Mouse (Mus musculus) forebrain, embryonic 12.5 days (tissue): ENCODE results near the gene Gh. TPM values are rescaled to one million over a fixed set of nuclear protein-coding genes. Genes with fewer than 3 reads are reported as not detected.
"Not testable (repeated sequence)": the region's sequence is repeated elsewhere in the genome, so short reads cannot be mapped to it uniquely, and the experiment has no call there.

Source experiments
- ATAC-seq: fragments of 200-750 bp; cut with Nextera tagmentation; 2 replicates; pipeline ENCODE4 v1.8.0; 2017; ENCODE audit warnings: moderate TSS enrichment; ENCODE audit not compliant: low FRiP score
- H3K27ac ChIP-seq: fragments of 300-500 bp; sonication (generic); 2 replicates; pipeline ENCODE4 v1.5.1; 2016; ENCODE audit warnings: mild to moderate bottlenecking
- H3K27me3 ChIP-seq: fragments of 300-500 bp; sonication (generic); 2 replicates; pipeline ENCODE4 v1.6.1; 2016; ENCODE audit warnings: mild to moderate bottlenecking
- H3K36me3 ChIP-seq: fragments of 300-500 bp; sonication (generic); replicated peaks from 2 replicates; pipeline ENCODE4 v1.6.1; 2016; ENCODE audit warnings: mild to moderate bottlenecking
- H3K4me1 ChIP-seq: fragments of 300-500 bp; sonication (generic); 2 replicates; pipeline ENCODE4 v1.6.1; 2016
- H3K4me2 ChIP-seq: fragments of 300-500 bp; sonication (generic); 2 replicates; pipeline ENCODE4 v1.6.1; 2016; ENCODE audit warnings: mild to moderate bottlenecking, moderate library complexity
- H3K4me3 ChIP-seq: fragments of 300-500 bp; sonication (generic); replicated peaks from 2 replicates; pipeline ENCODE4 v1.5.1; 2016; ENCODE audit warnings: mild to moderate bottlenecking
- H3K9ac ChIP-seq: fragments of 300-500 bp; sonication (generic); 2 replicates; pipeline ENCODE4 v1.6.1; 2016; ENCODE audit warnings: mild to moderate bottlenecking
- H3K9me3 ChIP-seq: fragments of 300-500 bp; sonication (generic); 2 replicates; pipeline ENCODE4 v1.6.1; 2016
- WGBS: fragments of 180-500 bp; shearing (Covaris S2); methylation state at CpG from one replicate; pipeline ENCODE4 v1.1.7; 2016; 5-methylcytosine and 5-hydroxymethylcytosine counted together
- polyA plus RNA-seq: library from polyadenylated mRNA; unstranded; fragments of >200 nt; fragmentation: Nextera tagmentation; extraction: Ambion mirVana; gene quantifications from 2 replicates; pipeline ENCODE4 v1.2.1, GENCODE M21; 2016

The Gh gene
- not detected in 2 replicates for polyA plus RNA-seq

DNA sequence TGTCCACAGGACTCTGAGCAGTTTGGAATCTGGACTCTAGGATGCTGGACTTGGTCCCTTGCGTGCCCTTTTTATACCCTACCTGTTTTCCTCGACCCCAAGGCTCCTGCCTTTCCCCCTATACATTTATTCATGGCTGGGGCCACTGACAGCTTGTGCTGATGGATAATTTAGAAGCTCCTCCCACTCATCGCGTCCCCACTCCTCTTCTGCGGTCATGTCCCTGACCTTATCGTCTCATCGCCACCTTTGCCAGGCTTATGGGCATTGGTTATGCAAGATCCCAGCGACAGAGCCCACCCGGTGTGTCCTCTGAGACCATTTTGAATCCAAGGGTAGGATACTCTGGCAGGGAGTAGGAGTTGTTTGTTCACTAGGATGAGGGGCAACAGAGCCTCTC is at the start of gene Gh:
Gh (minus strand) TSS at position 101 of the 400 bp plus-strand sequence.
- Histone ChIP-seq H3K4me1 (no peaks in the 10 kb centered on the region), H3K4me3 (no peak within 1 kb of the TSS), H3K36me3 (no peaks in the 10 kb centered on the region), H3K27me3 (no peaks in the 10 kb centered on the region), H3K4me2 (no peak within 1 kb of the TSS), H3K9ac (no peak within 1 kb of the TSS), H3K9me3 (no peaks in the 10 kb centered on the region), H3K27ac (no peak within 1 kb of the TSS)
- WGBS = 84% methylated on average over 9 of the region's 9 CpGs
- no peak for ATAC-seq

DNA sequence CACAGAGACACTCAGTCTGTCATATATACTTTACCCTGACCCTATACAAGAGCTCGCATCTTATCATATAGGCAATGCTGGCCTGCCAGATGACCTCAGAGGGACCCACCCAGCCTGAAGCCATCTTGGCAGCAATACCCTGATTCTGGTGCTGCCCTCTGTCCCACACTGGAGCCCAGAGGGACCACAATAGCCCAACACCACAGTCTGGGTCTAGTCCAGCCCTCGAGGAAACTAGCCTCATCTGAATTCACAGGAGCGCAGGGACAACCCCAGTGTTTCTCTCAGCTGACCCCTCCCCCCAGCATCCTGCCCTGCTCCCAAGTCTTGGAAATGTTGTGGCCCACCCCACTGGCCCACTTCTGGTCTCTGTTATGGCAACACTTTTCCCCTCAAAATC is 49.6 kb upstream of the Gh start:
- H3K9ac ChIP-seq = no peak overlapping the region
- ATAC-seq = no peak
- H3K9me3 ChIP-seq = no peaks in the 10 kb centered on the region
- H3K27ac ChIP-seq = no peak overlapping the region
- H3K27me3 ChIP-seq = no peaks in the 10 kb centered on the region
- H3K4me2 ChIP-seq = no peak overlapping the region
- no peak overlapping the region for H3K4me3 ChIP-seq
- H3K4me1 ChIP-seq = no peaks in the 10 kb centered on the region
- WGBS = 68% methylated on average over 3 of the region's 3 CpGs
- H3K36me3 ChIP-seq = no peaks in the 10 kb centered on the region

DNA sequence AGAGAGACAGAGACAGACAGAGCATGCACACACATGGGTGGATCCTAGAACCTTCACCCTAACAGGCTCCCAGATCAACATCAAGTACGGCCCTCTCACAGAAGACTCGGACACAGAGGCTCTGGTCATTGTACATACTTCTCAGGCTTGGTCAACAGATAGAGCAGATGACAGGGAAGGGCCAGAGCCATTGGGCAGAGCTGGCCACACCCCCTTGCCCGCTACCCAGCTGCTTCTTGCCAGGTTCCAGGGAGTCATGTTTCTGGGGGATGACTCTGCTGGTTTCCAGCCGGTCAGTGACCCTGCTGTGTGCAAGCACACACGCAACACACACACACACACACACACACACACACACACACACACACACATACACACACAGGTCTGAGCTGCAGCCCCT is 49.2 kb upstream of the Gh start:
- Histone ChIP-seq H3K4me3 (no peak overlapping the region), H3K4me2 (no peak overlapping the region), H3K36me3 (no peaks in the 10 kb centered on the region), H3K9ac (no peak overlapping the region), H3K27me3 (no peaks in the 10 kb centered on the region), H3K27ac (no peak overlapping the region), H3K9me3 (no peaks in the 10 kb centered on the region), H3K4me1 (no peaks in the 10 kb centered on the region)
- no peak for ATAC-seq
- WGBS = 61% methylated on average over 5 of the region's 5 CpGs

DNA sequence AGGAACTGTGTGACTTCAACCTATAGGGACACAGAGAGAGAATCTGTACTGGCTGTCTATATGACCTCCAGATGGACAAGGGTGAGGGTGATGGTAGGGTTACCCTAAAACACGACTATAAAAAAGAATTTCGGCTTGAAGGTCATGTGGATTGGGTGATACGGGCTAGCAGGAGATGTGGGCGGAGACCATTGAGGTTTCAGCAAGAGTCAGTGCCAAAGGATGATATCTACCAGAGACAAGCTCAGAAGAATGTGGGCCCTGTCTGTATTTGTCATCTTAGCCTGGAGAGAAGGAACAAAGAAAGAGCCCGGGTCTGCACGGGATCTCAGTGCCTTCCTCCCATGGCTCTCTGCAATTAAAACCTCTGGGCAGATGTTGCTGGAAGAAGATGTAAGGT is 48.1 kb upstream of the Gh start:
- no peak overlapping the region for H3K4me2 ChIP-seq
- no peaks in the 10 kb centered on the region for H3K27me3 ChIP-seq
- 84% methylated on average over 6 of the region's 6 CpGs for WGBS
- peaks cover 6% of the 10 kb centered on the region for H3K4me1 ChIP-seq
- H3K27ac ChIP-seq = no peak overlapping the region
- no peak overlapping the region for H3K9ac ChIP-seq
- no peaks in the 10 kb centered on the region for H3K9me3 ChIP-seq
- no peak overlapping the region for H3K4me3 ChIP-seq
- no peak for ATAC-seq
- no peaks in the 10 kb centered on the region for H3K36me3 ChIP-seq

DNA sequence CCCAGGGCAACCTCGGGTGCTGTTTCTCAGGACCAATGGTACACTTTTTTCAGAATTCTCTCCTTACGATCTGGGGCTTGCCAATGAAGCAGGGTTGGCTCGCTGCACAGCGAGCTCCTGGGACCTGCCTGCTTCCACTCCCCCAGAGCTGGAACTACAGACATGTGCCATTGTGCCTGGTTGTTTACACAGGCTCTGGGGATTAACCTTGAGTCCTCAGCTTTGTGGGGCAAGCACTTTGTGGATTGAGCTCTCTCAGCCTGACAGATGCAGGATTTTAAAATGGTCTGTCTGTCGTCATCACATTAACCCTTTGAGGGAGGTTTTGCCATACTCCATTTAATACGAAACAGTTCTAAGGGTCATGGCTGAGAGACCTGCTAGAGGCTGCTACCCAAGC is 43.2 kb upstream of the Gh start:
- 57% methylated on average over 6 of the region's 6 CpGs for WGBS
- no peak overlapping the region for H3K9ac ChIP-seq
- no peaks in the 10 kb centered on the region for H3K36me3 ChIP-seq
- H3K27me3 ChIP-seq = no peaks in the 10 kb centered on the region
- no peak overlapping the region for H3K27ac ChIP-seq
- H3K4me1 ChIP-seq = peaks cover 11% of the 10 kb centered on the region
- H3K9me3 ChIP-seq = no peaks in the 10 kb centered on the region
- no peak overlapping the region for H3K4me3 ChIP-seq
- ATAC-seq = no peak; the same call in 1 of the 2 replicates
- H3K4me2 ChIP-seq = no peak overlapping the region

DNA sequence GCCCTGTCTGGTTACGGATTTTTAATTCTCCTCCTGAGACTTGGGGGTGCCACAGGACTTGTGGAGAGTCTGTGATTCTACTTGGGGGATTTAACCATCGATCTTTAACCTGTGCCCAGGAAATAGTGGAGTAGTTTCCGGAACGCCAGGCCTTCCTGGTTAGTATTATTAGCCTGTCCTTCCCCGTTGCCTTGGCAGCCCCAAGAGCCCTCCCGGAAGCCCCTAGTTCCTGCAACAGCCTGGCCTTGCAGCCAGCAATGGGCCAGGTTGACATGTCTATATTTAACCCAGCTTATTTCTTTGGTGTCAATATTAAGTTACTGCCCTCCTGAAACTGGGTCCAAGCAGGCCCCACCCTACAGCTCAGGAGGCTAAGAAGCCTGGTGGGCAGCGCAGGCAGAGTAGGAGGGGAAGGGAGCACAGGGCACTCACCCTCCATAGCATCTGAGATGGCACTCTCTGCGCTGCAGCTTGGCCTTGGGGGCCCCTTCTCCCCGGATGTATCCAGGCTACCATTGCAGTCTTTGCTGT is 39.4 kb upstream of the Gh start:
- H3K27me3 ChIP-seq = no peaks in the 10 kb centered on the region
- peaks cover 18% of the 10 kb centered on the region for H3K4me1 ChIP-seq
- no peak overlapping the region for H3K27ac ChIP-seq
- no peak overlapping the region for H3K4me2 ChIP-seq
- WGBS = 81% methylated on average over 9 of the region's 9 CpGs
- no peaks in the 10 kb centered on the region for H3K9me3 ChIP-seq
- H3K9ac ChIP-seq = no peak overlapping the region
- no peaks in the 10 kb centered on the region for H3K36me3 ChIP-seq
- no peak for ATAC-seq
- no peak overlapping the region for H3K4me3 ChIP-seq

DNA sequence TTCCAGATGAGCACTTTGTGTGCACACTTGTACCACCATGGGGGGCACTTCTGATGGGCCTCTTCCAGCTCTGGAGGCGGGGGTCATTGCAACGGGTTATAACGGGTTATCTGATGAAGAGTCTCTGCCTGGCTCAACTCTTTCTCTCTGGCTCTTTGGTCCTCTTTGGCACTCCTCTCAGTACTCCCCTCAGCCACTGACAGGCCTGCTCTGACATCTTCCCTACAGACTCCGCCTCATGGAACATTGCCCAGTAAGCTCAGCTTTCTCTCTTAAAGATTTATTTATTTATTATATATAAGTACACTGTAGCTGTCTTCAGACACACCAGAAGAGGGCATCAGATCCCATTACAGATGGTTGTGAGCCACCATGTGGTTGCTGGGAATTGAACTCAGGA is 37.7 kb upstream of the Gh start:
- 88% methylated on average over 4 of the region's 4 CpGs for WGBS

DNA sequence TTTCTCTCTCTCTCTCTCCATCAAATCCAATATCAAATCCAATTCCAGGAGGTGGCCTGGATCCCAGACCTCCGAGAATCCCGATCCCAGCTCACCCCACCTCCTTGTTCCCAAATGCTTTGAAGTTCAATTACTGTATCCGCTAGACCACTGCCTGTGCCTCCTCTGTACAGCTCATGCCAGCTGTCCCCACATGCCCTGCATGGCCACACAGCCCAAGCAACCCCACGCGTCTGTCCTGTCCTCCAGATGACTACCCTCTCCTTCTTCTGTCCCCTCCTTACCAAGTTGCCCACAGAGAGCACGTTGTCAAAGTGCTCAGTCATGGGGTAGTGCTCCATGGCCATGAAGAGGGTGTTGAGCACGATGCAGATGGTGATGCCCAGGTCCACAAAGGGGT is 37.2 kb upstream of the Gh start:
- Histone ChIP-seq H3K9me3 (no peaks in the 10 kb centered on the region), H3K4me3 (no peak overlapping the region), H3K27me3 (no peaks in the 10 kb centered on the region), H3K9ac (no peak overlapping the region), H3K4me2 (no peak overlapping the region), H3K4me1 (peaks cover 7% of the 10 kb centered on the region), H3K36me3 (no peaks in the 10 kb centered on the region), H3K27ac (no peak overlapping the region)
- 75% methylated on average over 7 of the region's 7 CpGs for WGBS
- no peak for ATAC-seq

More for the DNA sequence above, 37.7 kb upstream of the Gh start:
- not testable (repeated sequence) for ATAC-seq, H3K27ac ChIP-seq, H3K9ac ChIP-seq, H3K9me3 ChIP-seq, H3K4me2 ChIP-seq, H3K4me1 ChIP-seq, H3K27me3 ChIP-seq, H3K4me3 ChIP-seq, H3K36me3 ChIP-seq

DNA sequence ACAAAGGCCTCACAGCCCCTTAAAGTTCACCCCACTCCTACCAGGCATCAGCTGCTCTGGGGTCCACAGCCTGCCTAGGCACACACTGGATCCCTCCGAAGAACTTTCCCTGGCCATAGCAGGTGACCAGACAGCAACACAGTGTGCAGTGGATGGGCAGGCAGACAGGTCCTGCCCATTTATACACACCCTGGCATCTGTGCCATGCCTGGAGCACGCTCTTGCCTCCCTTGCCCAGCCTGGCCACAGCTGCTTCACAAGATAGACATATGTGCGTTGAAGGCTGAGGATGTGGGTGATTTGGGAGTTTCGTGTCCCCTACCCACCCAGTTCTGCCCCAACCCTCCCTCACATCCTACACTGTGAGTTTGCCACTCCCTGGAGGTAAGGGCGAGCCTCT is 36.4 kb upstream of the Gh start:
- 74% methylated on average over 5 of the region's 5 CpGs for WGBS
- Histone ChIP-seq H3K9me3 (no peaks in the 10 kb centered on the region), H3K4me3 (no peak overlapping the region), H3K36me3 (no peaks in the 10 kb centered on the region), H3K27me3 (no peaks in the 10 kb centered on the region), H3K4me2 (no peak overlapping the region), H3K27ac (no peak overlapping the region), H3K4me1 (peaks cover 7% of the 10 kb centered on the region), H3K9ac (no peak overlapping the region)
- ATAC-seq = no peak

DNA sequence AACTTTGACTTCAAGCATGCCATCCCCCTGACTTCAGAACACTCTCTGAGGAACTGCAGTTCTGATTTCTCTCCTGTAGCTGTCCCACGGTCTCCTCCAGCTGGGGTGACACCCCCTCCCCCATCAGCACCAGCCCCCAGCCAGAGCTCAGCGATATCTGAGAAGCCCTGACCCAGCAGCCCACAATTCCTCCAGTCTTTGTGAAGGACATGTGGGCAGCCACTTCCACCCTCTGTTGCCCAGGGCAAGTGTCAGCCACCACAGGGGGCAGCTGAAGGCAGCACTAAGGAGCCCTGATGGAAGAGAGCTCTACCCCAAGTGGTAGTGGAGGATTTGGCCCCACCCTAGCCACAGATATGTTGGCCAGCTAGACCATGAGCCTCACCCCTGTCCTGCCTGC is 32.4 kb upstream of the Gh start:
- H3K4me2 ChIP-seq = no peak overlapping the region
- no peak overlapping the region for H3K9ac ChIP-seq
- H3K27ac ChIP-seq = no peak overlapping the region
- 18% methylated on average over 2 of the region's 2 CpGs for WGBS
- H3K27me3 ChIP-seq = no peaks in the 10 kb centered on the region; the same call in 1 of the 2 replicates
- H3K4me3 ChIP-seq = no peak overlapping the region
- no peaks in the 10 kb centered on the region for H3K36me3 ChIP-seq
- no peak for ATAC-seq
- H3K9me3 ChIP-seq = no peaks in the 10 kb centered on the region
- H3K4me1 ChIP-seq = peaks cover 7% of the 10 kb centered on the region

DNA sequence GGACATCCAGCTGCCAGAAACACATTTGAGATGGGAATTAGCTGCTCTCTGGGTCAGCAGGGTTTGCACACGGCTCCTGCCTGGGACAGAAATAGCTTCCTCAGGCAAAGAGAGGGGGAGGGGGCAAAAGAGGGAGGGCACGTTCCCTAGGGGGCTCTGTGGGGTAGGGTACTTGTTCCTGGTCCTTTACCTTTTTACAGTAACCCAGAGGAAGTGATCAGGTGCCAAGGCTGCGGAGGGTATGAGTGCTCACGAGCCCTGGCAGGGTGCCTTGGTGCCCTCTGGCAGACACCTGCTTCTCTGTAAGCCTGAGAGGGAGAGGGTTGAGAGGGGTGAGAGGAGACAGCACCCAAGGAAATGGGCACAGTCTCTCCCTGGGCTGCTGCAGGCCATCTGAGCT is 30.8 kb upstream of the Gh start:
- no peak for ATAC-seq
- no peaks in the 10 kb centered on the region for H3K36me3 ChIP-seq
- 59% methylated on average over 4 of the region's 4 CpGs for WGBS

DNA sequence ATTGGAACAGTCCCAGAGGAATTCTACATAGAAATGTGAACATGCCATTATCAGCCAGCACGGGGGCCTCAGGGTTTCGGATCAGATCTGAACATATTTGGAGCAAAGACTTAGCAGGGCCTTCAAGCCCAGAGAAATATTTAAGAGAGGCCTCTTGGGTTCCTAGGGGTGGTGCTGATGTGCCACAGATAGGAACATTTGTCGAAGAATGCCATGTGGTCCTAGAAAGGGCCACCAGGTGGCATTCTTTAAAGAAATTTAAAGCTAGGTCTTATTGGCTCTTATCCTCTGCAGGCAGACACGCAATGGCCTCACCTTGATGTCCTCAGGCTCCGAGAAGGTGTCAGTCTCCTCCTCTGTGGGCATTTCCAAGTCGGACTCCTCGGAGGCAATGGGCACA is 28.0 kb upstream of the Gh start:
- H3K4me3 ChIP-seq = no peak overlapping the region
- H3K27ac ChIP-seq = no peak overlapping the region
- no peak overlapping the region for H3K4me2 ChIP-seq
- WGBS = 78% methylated on average over 7 of the region's 7 CpGs
- H3K9me3 ChIP-seq = no peaks in the 10 kb centered on the region
- ATAC-seq = no peak
- H3K4me1 ChIP-seq = no peaks in the 10 kb centered on the region
- H3K36me3 ChIP-seq = no peaks in the 10 kb centered on the region
- no peak overlapping the region for H3K9ac ChIP-seq
- peaks cover 6% of the 10 kb centered on the region; the same call in 1 of the 2 replicates for H3K27me3 ChIP-seq

More for the DNA sequence above, 30.8 kb upstream of the Gh start:
- Histone ChIP-seq H3K4me3 (no peak overlapping the region), H3K4me1 (no peaks in the 10 kb centered on the region), H3K9me3 (no peaks in the 10 kb centered on the region), H3K27me3 (peaks cover 3% of the 10 kb centered on the region; the same call in 1 of the 2 replicates), H3K27ac (no peak overlapping the region), H3K9ac (no peak overlapping the region), H3K4me2 (no peak overlapping the region)

DNA sequence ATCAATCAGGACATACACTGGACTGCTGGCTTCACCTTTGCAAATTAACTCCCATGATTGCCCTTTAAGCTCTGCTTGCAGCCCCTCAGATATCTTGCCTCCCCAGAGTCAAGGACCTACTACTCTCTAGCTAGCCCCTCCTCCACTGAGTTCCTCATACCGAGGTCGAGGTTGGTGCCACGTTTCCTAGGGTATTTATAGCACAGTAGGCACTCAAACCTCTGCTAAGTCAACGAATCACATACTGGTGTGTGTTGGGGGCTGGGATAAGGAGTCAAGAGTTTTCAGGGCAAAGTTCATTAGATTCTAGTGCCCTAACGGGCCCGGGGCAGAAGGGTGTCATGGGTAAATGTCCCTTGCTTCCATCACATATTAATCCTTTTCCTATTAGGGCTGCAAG is 27.5 kb upstream of the Gh start:
- Histone ChIP-seq H3K4me1 (no peaks in the 10 kb centered on the region), H3K27ac (no peak overlapping the region), H3K9me3 (no peaks in the 10 kb centered on the region), H3K4me2 (no peak overlapping the region), H3K9ac (no peak overlapping the region), H3K27me3 (peaks cover 6% of the 10 kb centered on the region; the same call in 1 of the 2 replicates), H3K4me3 (no peak overlapping the region), H3K36me3 (no peaks in the 10 kb centered on the region)
- WGBS = 82% methylated on average over 6 of the region's 6 CpGs
- ATAC-seq = no peak
